Mouse (Mus musculus): ENCODE results near the gene Dnajc6. TPM values are rescaled to one million over a fixed set of nuclear protein-coding genes. Genes with fewer than 3 reads are reported as not detected.

Gene Dnajc6
- total and polyA plus RNA-seq, 3 experiments: 15.0 to 20.2 TPM; not detected in 1

- no peak for DNase-seq (ENCODE audit: low read depth, low spot score)
- Histone ChIP-seq H3K9ac (ENCODE audit: control insufficient read depth, low read depth, low read length, poor library complexity, severe bottlenecking) (no peak overlapping the region), H3K36me3 (ENCODE audit: control insufficient read depth in 1 of 2, insufficient read depth in 2 of 2, low read length in 2 of 2) (no peaks in the 10 kb centered on the region), H3K4me1 (ENCODE audit: control insufficient read depth in 1 of 2, insufficient read depth in 2 of 2, low read length in 2 of 2) (no peaks in the 10 kb centered on the region), H3K9me3 (replicated peaks; ENCODE audit: insufficient read depth, low read length) (no peaks in the 10 kb centered on the region), H3K27me3 (ENCODE audit: control insufficient read depth in 1 of 2, insufficient read depth in 2 of 2, low read length in 2 of 2) (no peaks in the 10 kb centered on the region; a peak in 3 of 4 replicates), H3K27ac (ENCODE audit: control insufficient read depth, low read depth, low read length) (no peak overlapping the region), H3K79me2 (ENCODE audit: control insufficient read depth, insufficient read depth, low read length, poor library complexity) (no peaks in the 10 kb centered on the region), H3K4me3 (ENCODE audit: control insufficient read depth in 1 of 2, insufficient read depth in 1 of 2, low read depth in 2 of 2, low read length in 2 of 2) (no peak overlapping the region)
- TF ChIP-seq ZMIZ1 (IDR thresholded peaks at IDR 0.05; ENCODE audit: low read depth, low read length) (no peak), POLR2A (IDR thresholded peaks at IDR 0.05; ENCODE audit: control insufficient read depth in 1 of 2, insufficient read depth in 1 of 2, low read depth in 1 of 2, low read length in 2 of 2, poor library complexity in 1 of 2) (no peak), RCOR1 (IDR thresholded peaks at IDR 0.05; ENCODE audit: low read depth, low read length) (no peak), MAX (IDR thresholded peaks at IDR 0.05; ENCODE audit: low read length) (no peak), SMC3 (IDR thresholded peaks at IDR 0.05; ENCODE audit: low read depth, low read length) (no peak), EP300 (IDR thresholded peaks at IDR 0.05; ENCODE audit: low read depth in 1 of 2, low read length in 2 of 2) (no peak), JUND (IDR thresholded peaks at IDR 0.05; ENCODE audit: low read depth, low read length) (no peak), NELFE (IDR thresholded peaks at IDR 0.05; ENCODE audit: low read depth, low read length) (no peak), MYB (IDR thresholded peaks at IDR 0.05; ENCODE audit: low read depth, low read length) (no peak), KAT2A (conservative IDR thresholded peaks at IDR 0.05; ENCODE audit: low read depth, low read length) (no peak), USF2 (IDR thresholded peaks at IDR 0.05; ENCODE audit: borderline replicate concordance in 1 of 2, insufficient read depth in 1 of 2, low read depth in 1 of 2, low read length in 2 of 2) (no peak), GABPA (IDR thresholded peaks at IDR 0.05; ENCODE audit: low read depth, low read length) (no peak), CHD1 (IDR thresholded peaks at IDR 0.05; ENCODE audit: low read depth, low read length) (no peak), CTCF (IDR thresholded peaks at IDR 0.05 in 2 of 3, conservative IDR thresholded peaks at IDR 0.05 in 1 of 3; ENCODE audit: control insufficient read depth in 1 of 3, insufficient read depth in 1 of 3, low read depth in 2 of 3, low read length in 3 of 3, poor library complexity in 1 of 3, severe bottlenecking in 1 of 3) (no peak), USF1 (IDR thresholded peaks at IDR 0.05; ENCODE audit: low read depth, low read length) (no peak), ZKSCAN1 (IDR thresholded peaks at IDR 0.05; ENCODE audit: low read depth, low read length) (no peak), TAL1 (IDR thresholded peaks at IDR 0.05; ENCODE audit: low read length) (no peak), NRF1 (IDR thresholded peaks at IDR 0.05; ENCODE audit: insufficient read depth, low read depth, low read length, poor library complexity, severe bottlenecking) (no peak), POLR2AphosphoS2 (IDR thresholded peaks at IDR 0.05; ENCODE audit: low read length) (no peak)
These were observed 186.2 kb downstream of the Dnajc6 start for GRCm38 (mm10) chr4:101682620-101683019.

- Histone ChIP-seq H3K9ac (ENCODE audit: control insufficient read depth, low read depth, low read length, poor library complexity, severe bottlenecking) (no peak overlapping the region), H3K36me3 (ENCODE audit: control insufficient read depth in 1 of 2, insufficient read depth in 2 of 2, low read length in 2 of 2) (no peaks in the 10 kb centered on the region), H3K27ac (ENCODE audit: control insufficient read depth, low read depth, low read length) (no peak overlapping the region), H3K4me1 (ENCODE audit: control insufficient read depth in 1 of 2, insufficient read depth in 2 of 2, low read length in 2 of 2) (no peaks in the 10 kb centered on the region), H3K4me3 (ENCODE audit: control insufficient read depth in 1 of 2, insufficient read depth in 1 of 2, low read depth in 2 of 2, low read length in 2 of 2) (no peak overlapping the region), H3K27me3 (ENCODE audit: control insufficient read depth in 1 of 2, insufficient read depth in 2 of 2, low read length in 2 of 2) (no peaks in the 10 kb centered on the region; a peak in 3 of 4 replicates), H3K9me3 (replicated peaks; ENCODE audit: insufficient read depth, low read length) (no peaks in the 10 kb centered on the region), H3K79me2 (ENCODE audit: control insufficient read depth, insufficient read depth, low read length, poor library complexity) (no peaks in the 10 kb centered on the region)
- no peak for DNase-seq (ENCODE audit: low read depth, low spot score)
- no peak for TF ChIP-seq EP300 (IDR thresholded peaks at IDR 0.05; ENCODE audit: low read depth in 1 of 2, low read length in 2 of 2)
- peak in 1 of 3 experiments; percentile 12; a peak in 2 of 6 replicates for TF ChIP-seq CTCF (IDR thresholded peaks at IDR 0.05 in 2 of 3, conservative IDR thresholded peaks at IDR 0.05 in 1 of 3; ENCODE audit: control insufficient read depth in 1 of 3, insufficient read depth in 1 of 3, low read depth in 2 of 3, low read length in 3 of 3, poor library complexity in 1 of 3, severe bottlenecking in 1 of 3)
- TF ChIP-seq MYC (IDR thresholded peaks at IDR 0.05; ENCODE audit: low read depth, low read length): no peak
- TF ChIP-seq RAD21 (IDR thresholded peaks at IDR 0.05; ENCODE audit: low read depth, low read length): peak; percentile 7
- TF ChIP-seq SMC3 (IDR thresholded peaks at IDR 0.05; ENCODE audit: low read depth, low read length): 0 out of 2 replicates have a peak, but pooled peaks have one; percentile 19
These were observed 186.6 kb downstream of the Dnajc6 start for GRCm38 (mm10) chr4:101683086-101683485.
